Mouse (Mus musculus) G1E-ER4 (cell line): ENCODE results near the gene Gm10985. TPM values are rescaled to one million over a fixed set of nuclear protein-coding genes. Genes with fewer than 3 reads are reported as not detected.

Source experiments
- GATA1 ChIP-seq: IDR thresholded peaks from one replicate; pipeline ENCODE4 v1.8.0; 2012; ENCODE audit warnings: low read length, inconsistent platforms
- polyA plus RNA-seq: library from polyadenylated mRNA; stranded (reverse); fragments of >175 nt; gene quantifications from 2 replicates; pipeline ENCODE4 v1.2.3, GENCODE M21; 2012

Gene Gm10985
- polyA plus RNA-seq, 1 experiment, result not detected

GRCm38 (mm10) chr3:53890619-53891540, 46.0 kb downstream of the Gm10985 start:
- TF ChIP-seq GATA1, result no peak

Other genes with a start within 250 kb of the Gm10985 start
- not detected in 2 replicates for gene Frem2, start 187.7 kb upstream of the Gm10985 start, polyA plus RNA-seq
- 5.7 and 6.4 TPM in 2 replicates for gene Ufm1, start 18.7 kb downstream of the Gm10985 start, polyA plus RNA-seq